ENCODE assay signal across 7 mouse cellular contexts in genomic region chr17:12206248-12206647, GRCm38 (mm10).
DNase-seq lines count a peak whose midpoint lies in the region; ATAC-seq and TF ChIP-seq lines count a peak whose summit lies in the region.

No protein-coding gene starts in this region.

- ATAC-seq in midbrain, postnatal 0 days (ENCODE audit: low FRiP score), result no peak
- no peak; the same call in 1 of the 2 replicates for ATAC-seq in embryonic facial prominence, embryonic 14.5 days (ENCODE audit: low read depth)
- peak; percentile 25; the same call in 1 of the 2 replicates for ATAC-seq in stomach, embryonic 14.5 days (ENCODE audit: insufficient number of reproducible peaks, insufficient read depth, low FRiP score, low read depth)

- no peaks in the 10 kb centered on the region for H3K27me3 ChIP-seq in midbrain, embryonic 10.5 days (ENCODE audit: low read depth, poor library complexity, severe bottlenecking)
- no peaks in the 10 kb centered on the region for H3K27me3 ChIP-seq in midbrain, postnatal 0 days (ENCODE audit: insufficient read depth, low read length)
- no peaks in the 10 kb centered on the region for H3K27me3 ChIP-seq in embryonic facial prominence, embryonic 14.5 days (replicated peaks; ENCODE audit: control insufficient read depth, insufficient read depth, low read length)
- H3K27me3 ChIP-seq in limb, embryonic 10.5 days (ENCODE audit: low read depth, poor library complexity, severe bottlenecking), result no peaks in the 10 kb centered on the region
- no peaks in the 10 kb centered on the region for H3K27me3 ChIP-seq in stomach, embryonic 14.5 days (ENCODE audit: control insufficient read depth, insufficient read depth, low read length)

- peaks cover 16% of the 10 kb centered on the region for H3K36me3 ChIP-seq in midbrain, embryonic 10.5 days
- H3K36me3 ChIP-seq in midbrain, postnatal 0 days (ENCODE audit: insufficient read depth, low read length), result peaks cover 6% of the 10 kb centered on the region; the same call in 1 of the 2 replicates
- no peaks in the 10 kb centered on the region for H3K36me3 ChIP-seq in embryonic facial prominence, embryonic 14.5 days (ENCODE audit: control insufficient read depth, insufficient read depth, low read length)
- H3K36me3 ChIP-seq in limb, embryonic 10.5 days, result peaks cover 21% of the 10 kb centered on the region
- H3K36me3 ChIP-seq in stomach, embryonic 14.5 days (ENCODE audit: control insufficient read depth, insufficient read depth, low read length), result peaks cover 3% of the 10 kb centered on the region; the same call in 1 of the 2 replicates

- TF ChIP-seq CTCF in midbrain, postnatal 0 days (IDR thresholded peaks at IDR 0.05), result no peak

- no peak for DNase-seq in midbrain, embryonic 10.5 days (ENCODE audit: low spot score)
- DNase-seq in midbrain, postnatal 0 days (ENCODE audit: low spot score), result no peak
- DNase-seq in embryonic facial prominence, embryonic 14.5 days (ENCODE audit: low spot score), result no peak
- DNase-seq in limb, embryonic 10.5 days (ENCODE audit: low spot score), result no peak
- DNase-seq in right cerebral cortex, postnatal 25 days, result no peak
- DNase-seq in adrenal gland, postnatal 4 days (ENCODE audit: low spot score in 2 of 2), result no peak

- H3K4me2 ChIP-seq in midbrain, postnatal 0 days (ENCODE audit: low read depth, low read length, poor library complexity, severe bottlenecking), result no peak overlapping the region
- no peak overlapping the region for H3K4me2 ChIP-seq in embryonic facial prominence, embryonic 14.5 days (ENCODE audit: low read depth, low read length)
- H3K4me2 ChIP-seq in stomach, embryonic 14.5 days (replicated peaks; ENCODE audit: low read depth, low read length), result no peak overlapping the region

- no peak overlapping the region for H3K4me3 ChIP-seq in midbrain, embryonic 10.5 days
- H3K4me3 ChIP-seq in midbrain, postnatal 0 days (ENCODE audit: low read depth, low read length), result no peak overlapping the region
- H3K4me3 ChIP-seq in embryonic facial prominence, embryonic 14.5 days (ENCODE audit: low read depth, low read length), result no peak overlapping the region
- H3K4me3 ChIP-seq in limb, embryonic 10.5 days, result no peak overlapping the region
- H3K4me3 ChIP-seq in stomach, embryonic 14.5 days (ENCODE audit: low read depth, low read length), result no peak overlapping the region

- H3K4me1 ChIP-seq in midbrain, embryonic 10.5 days, result peaks cover 29% of the 10 kb centered on the region
- H3K4me1 ChIP-seq in midbrain, postnatal 0 days (ENCODE audit: insufficient read depth, low read length), result no peaks in the 10 kb centered on the region
- peaks cover 46% of the 10 kb centered on the region for H3K4me1 ChIP-seq in embryonic facial prominence, embryonic 14.5 days (ENCODE audit: control insufficient read depth, insufficient read depth, low read length)
- peaks cover 56% of the 10 kb centered on the region for H3K4me1 ChIP-seq in limb, embryonic 10.5 days
- peaks cover 42% of the 10 kb centered on the region for H3K4me1 ChIP-seq in stomach, embryonic 14.5 days (ENCODE audit: control insufficient read depth, insufficient read depth, low read length)

- no peaks in the 10 kb centered on the region for H3K9me3 ChIP-seq in midbrain, embryonic 10.5 days (replicated peaks)
- no peaks in the 10 kb centered on the region for H3K9me3 ChIP-seq in midbrain, postnatal 0 days (ENCODE audit: low read length)
- H3K9me3 ChIP-seq in embryonic facial prominence, embryonic 14.5 days (ENCODE audit: control insufficient read depth, low read length), result no peaks in the 10 kb centered on the region
- H3K9me3 ChIP-seq in limb, embryonic 10.5 days (replicated peaks), result no peaks in the 10 kb centered on the region
- H3K9me3 ChIP-seq in stomach, embryonic 14.5 days (ENCODE audit: control insufficient read depth, low read depth, low read length), result no peaks in the 10 kb centered on the region

- WGBS in midbrain, embryonic 10.5 days, result 77% methylated on average over 3 of the region's 3 CpGs
- 53% methylated on average over 3 of the region's 3 CpGs for WGBS in midbrain, postnatal 0 days
- 51% methylated on average over 3 of the region's 3 CpGs for WGBS in embryonic facial prominence, embryonic 14.5 days
- 68% methylated on average over 3 of the region's 3 CpGs for WGBS in limb, embryonic 10.5 days
- WGBS in stomach, embryonic 14.5 days, result 64% methylated on average over 3 of the region's 3 CpGs

- H3K27ac ChIP-seq in midbrain, embryonic 10.5 days (replicated peaks), result peak overlapping the region; percentile 61
- no peak overlapping the region; the same call in 1 of the 2 replicates for H3K27ac ChIP-seq in midbrain, postnatal 0 days (ENCODE audit: low read depth, low read length)
- H3K27ac ChIP-seq in embryonic facial prominence, embryonic 14.5 days (replicated peaks; ENCODE audit: low read depth, low read length), result peak overlapping the region; percentile 74
- peak overlapping the region; percentile 68 for H3K27ac ChIP-seq in limb, embryonic 10.5 days
- H3K27ac ChIP-seq in stomach, embryonic 14.5 days (ENCODE audit: low read length), result peak overlapping the region; percentile 16; the same call in 1 of the 2 replicates

- H3K9ac ChIP-seq in midbrain, postnatal 0 days (replicated peaks; ENCODE audit: low read length, poor library complexity, severe bottlenecking), result no peak overlapping the region
- H3K9ac ChIP-seq in embryonic facial prominence, embryonic 14.5 days (ENCODE audit: low read depth, low read length), result no peak overlapping the region
- H3K9ac ChIP-seq in stomach, embryonic 14.5 days (replicated peaks; ENCODE audit: low read depth, low read length), result no peak overlapping the region
